Mouse (Mus musculus) hindbrain, embryonic 11.5 days (tissue): ENCODE measurements around the gene Osgep. TPM values are rescaled to one million over a fixed set of nuclear protein-coding genes. Genes with fewer than 3 reads are reported as not detected.
"Not testable (repeated sequence)": the region's sequence is repeated elsewhere in the genome, so short reads cannot be mapped to it uniquely, and the experiment has no call there.

Source experiments
- ATAC-seq: fragments of 200-750 bp; cut with Nextera tagmentation; 2 replicates; pipeline ENCODE4 v1.8.0; 2017; ENCODE audit warnings: mild to moderate bottlenecking, moderate TSS enrichment, moderate library complexity; ENCODE audit not compliant: low FRiP score
- DNase-seq: peaks from one replicate; pipeline ENCODE4 v3.0.0-alpha.2; 2015; ENCODE audit warnings: low spot score
- H3K27ac ChIP-seq: fragments of 300-500 bp; sonication (generic); 2 replicates; pipeline ENCODE4 v1.5.1; 2014; ENCODE audit warnings: mild to moderate bottlenecking, low read depth, low read length
- H3K27me3 ChIP-seq: fragments of 300-500 bp; sonication (generic); 2 replicates; pipeline ENCODE4 v1.6.1; 2014; ENCODE audit warnings: mild to moderate bottlenecking, low read length, moderate library complexity, mixed read lengths; ENCODE audit not compliant: control insufficient read depth, insufficient read depth
- H3K36me3 ChIP-seq: fragments of 300-500 bp; sonication (generic); 2 replicates; pipeline ENCODE4 v1.6.1; 2014; ENCODE audit warnings: mild to moderate bottlenecking, low read length, moderate library complexity, mixed read lengths; ENCODE audit not compliant: control insufficient read depth, insufficient read depth
- H3K4me1 ChIP-seq: fragments of 300-500 bp; sonication (generic); replicated peaks from 2 replicates; pipeline ENCODE4 v1.6.1; 2014; ENCODE audit warnings: low read length, mixed read lengths; ENCODE audit not compliant: control insufficient read depth, insufficient read depth
- H3K4me2 ChIP-seq: fragments of 300-500 bp; sonication (generic); replicated peaks from 2 replicates; pipeline ENCODE4 v1.6.1; 2014; ENCODE audit warnings: mild to moderate bottlenecking, low read depth, low read length
- H3K4me3 ChIP-seq: fragments of 300-500 bp; sonication (generic); 2 replicates; pipeline ENCODE4 v1.5.1; 2014; ENCODE audit warnings: low read depth, low read length
- H3K9ac ChIP-seq: fragments of 300-500 bp; sonication (generic); 2 replicates; pipeline ENCODE4 v1.6.1; 2014; ENCODE audit warnings: low read depth, low read length
- H3K9me3 ChIP-seq: fragments of 300-500 bp; sonication (generic); 2 replicates; pipeline ENCODE4 v1.6.1; 2016; ENCODE audit warnings: low read length; ENCODE audit not compliant: control insufficient read depth
- WGBS: fragments of 180-500 bp; shearing (Covaris S2); extraction: QIAGEN DNeasy Blood & Tissue Kit; methylation state at CpG from one replicate; pipeline ENCODE4 v1.1.7; 2014; 5-methylcytosine and 5-hydroxymethylcytosine counted together
- polyA plus RNA-seq: library from polyadenylated mRNA; unstranded; fragments of >200 nt; fragmentation: Nextera tagmentation; extraction: Ambion mirVana; gene quantifications from 2 replicates; pipeline ENCODE4 v1.2.1, GENCODE M21; 2014

Gene Osgep
- polyA plus RNA-seq, 1 experiment from 2014 or later = 146 TPM

DNA sequence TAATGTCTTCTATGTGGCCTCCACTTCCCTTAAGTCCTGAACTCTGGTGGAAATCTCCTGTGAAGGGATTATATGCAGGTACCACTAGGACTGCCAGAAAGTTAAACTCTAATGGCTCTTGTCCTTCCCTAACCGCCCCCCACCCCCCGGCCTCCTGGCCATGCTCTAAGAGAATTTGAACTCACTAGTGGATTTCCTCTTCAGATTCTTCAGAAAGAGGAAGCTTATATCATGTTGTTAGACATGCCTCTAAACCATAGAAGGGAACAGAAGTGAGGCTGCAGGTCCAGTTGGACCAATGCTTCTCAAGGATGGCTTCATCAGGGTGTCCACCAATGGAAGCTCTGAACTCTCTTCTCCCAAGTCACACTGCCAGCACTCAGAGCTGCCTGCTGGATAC, 26.7 kb downstream of the Osgep start:
- H3K4me1 ChIP-seq = not testable (repeated sequence)
- 92% methylated on average over 2 of the region's 2 CpGs for WGBS

GRCm38 (mm10) chr14:50897374-50897765, 27.3 kb downstream of the Osgep start, which contains the start of gene Klhl33:
Gene Klhl33 (minus strand): TSS chr14:50897507.
- H3K36me3 ChIP-seq = no peaks in the 10 kb centered on the region
- no peaks in the 10 kb centered on the region for H3K9me3 ChIP-seq
- H3K4me3 ChIP-seq = peak within 1 kb of the TSS; percentile 34
- ATAC-seq (no peak), DNase-seq (no peak)
- H3K4me2 ChIP-seq = peak within 1 kb of the TSS; percentile 65
- no peaks in the 10 kb centered on the region for H3K4me1 ChIP-seq
- peak within 1 kb of the TSS; percentile 52; the same call in 1 of the 2 replicates for H3K9ac ChIP-seq
- 57% methylated on average over 7 of the region's 7 CpGs for WGBS
- no peak within 1 kb of the TSS for H3K27ac ChIP-seq
- H3K27me3 ChIP-seq = no peaks in the 10 kb centered on the region; the same call in 1 of the 2 replicates

More for the DNA sequence above, 26.7 kb downstream of the Osgep start:
- not testable (repeated sequence) for H3K4me3 ChIP-seq, H3K36me3 ChIP-seq, H3K9me3 ChIP-seq, H3K27ac ChIP-seq, DNase-seq, H3K4me2 ChIP-seq, H3K27me3 ChIP-seq, H3K9ac ChIP-seq, ATAC-seq

GRCm38 (mm10) chr14:50896747-50897373, 27.8 kb downstream of the Osgep start:
- 21% methylated on average over 23 of the region's 23 CpGs for WGBS

DNA sequence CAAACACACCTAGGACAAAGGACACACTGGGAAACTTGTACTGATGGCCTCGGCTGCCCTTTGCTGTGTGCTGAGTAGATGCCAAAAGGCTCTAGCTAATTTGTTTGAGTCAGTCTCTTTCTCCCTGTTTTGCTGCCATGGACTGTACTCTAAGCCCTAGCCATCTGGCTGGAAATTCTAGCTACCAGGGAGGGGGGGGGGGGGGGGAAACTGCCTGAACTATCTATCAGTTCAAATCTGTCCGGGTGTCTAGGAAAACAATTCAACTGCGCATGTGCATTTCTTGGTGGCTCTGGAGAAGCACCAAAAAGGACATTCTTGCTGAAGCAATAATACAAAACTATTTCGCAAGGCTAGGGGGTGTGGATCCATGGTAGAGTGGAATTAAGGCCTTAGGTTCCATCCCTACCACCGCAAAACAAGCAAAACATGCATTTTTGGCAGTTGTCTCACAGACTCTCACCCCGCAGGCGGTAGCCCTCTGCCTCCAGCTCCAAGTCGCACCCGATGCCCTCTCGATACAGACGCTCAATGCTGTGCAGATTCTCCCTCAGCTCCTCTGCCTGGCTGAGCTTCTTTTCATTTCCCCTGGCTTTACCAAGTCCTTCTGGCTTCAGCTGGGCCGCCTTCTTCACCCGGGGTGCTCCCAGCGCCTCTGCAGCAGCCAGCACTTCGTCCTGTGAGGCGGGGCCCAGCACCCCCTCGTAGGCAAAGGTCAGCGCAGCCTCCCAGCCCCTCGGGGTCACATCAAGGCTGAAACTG, 28.5 kb downstream of the Osgep start:
- WGBS = 18% methylated on average over 19 of the region's 19 CpGs
- Histone ChIP-seq H3K9ac (peak overlapping the region; percentile 52; the same call in 1 of the 2 replicates), H3K27me3 (no peaks in the 10 kb centered on the region; the same call in 1 of the 2 replicates), H3K9me3 (no peaks in the 10 kb centered on the region), H3K4me1 (no peaks in the 10 kb centered on the region), H3K27ac (no peak overlapping the region), H3K36me3 (no peaks in the 10 kb centered on the region), H3K4me2 (peak overlapping the region; percentile 65), H3K4me3 (peak overlapping the region; percentile 34)
- ATAC-seq (peak; percentile 53; the same call in 1 of the 2 replicates), DNase-seq (peak; percentile 37)

More at GRCm38 (mm10) chr14:50896747-50897373, 27.8 kb downstream of the Osgep start:
- H3K4me3 ChIP-seq = peak overlapping the region; percentile 34
- H3K4me1 ChIP-seq = no peaks in the 10 kb centered on the region
- no peaks in the 10 kb centered on the region for H3K9me3 ChIP-seq
- no peaks in the 10 kb centered on the region; the same call in 1 of the 2 replicates for H3K27me3 ChIP-seq
- no peak overlapping the region for H3K27ac ChIP-seq
- H3K36me3 ChIP-seq = no peaks in the 10 kb centered on the region
- H3K9ac ChIP-seq = peak overlapping the region; percentile 52; the same call in 1 of the 2 replicates
- ATAC-seq (0 out of 2 replicates have a peak, but pooled peaks have one; percentile 39), DNase-seq (peak; percentile 34)
- peak overlapping the region; percentile 65 for H3K4me2 ChIP-seq

DNA sequence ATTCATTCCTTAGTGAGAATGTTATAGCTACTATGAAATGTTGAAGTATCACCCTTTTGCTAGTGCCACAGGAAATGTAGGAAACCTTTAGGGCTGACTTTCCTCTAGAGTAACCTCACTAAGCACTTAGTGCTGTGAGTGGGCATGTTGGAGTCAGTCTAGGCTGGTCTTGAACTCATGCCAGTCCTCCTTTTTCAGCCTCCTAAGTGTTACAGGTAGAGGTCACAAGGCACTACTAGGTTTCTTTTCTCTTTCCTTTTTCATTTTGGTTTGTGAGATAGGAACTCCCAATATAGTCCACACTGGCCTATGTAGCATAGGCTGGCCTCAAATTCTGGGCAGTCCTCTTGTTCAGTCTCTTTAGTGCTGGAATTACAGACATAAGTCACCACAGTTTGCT, 29.3 kb downstream of the Osgep start:
- no peak overlapping the region for H3K9ac ChIP-seq
- ATAC-seq (no peak), DNase-seq (no peak)
- H3K4me1 ChIP-seq = no peaks in the 10 kb centered on the region
- no peaks in the 10 kb centered on the region; the same call in 1 of the 2 replicates for H3K27me3 ChIP-seq
- no peak overlapping the region for H3K27ac ChIP-seq
- no peaks in the 10 kb centered on the region for H3K9me3 ChIP-seq
- no peak overlapping the region for H3K4me2 ChIP-seq
- H3K36me3 ChIP-seq = no peaks in the 10 kb centered on the region
- H3K4me3 ChIP-seq = no peak overlapping the region

DNA sequence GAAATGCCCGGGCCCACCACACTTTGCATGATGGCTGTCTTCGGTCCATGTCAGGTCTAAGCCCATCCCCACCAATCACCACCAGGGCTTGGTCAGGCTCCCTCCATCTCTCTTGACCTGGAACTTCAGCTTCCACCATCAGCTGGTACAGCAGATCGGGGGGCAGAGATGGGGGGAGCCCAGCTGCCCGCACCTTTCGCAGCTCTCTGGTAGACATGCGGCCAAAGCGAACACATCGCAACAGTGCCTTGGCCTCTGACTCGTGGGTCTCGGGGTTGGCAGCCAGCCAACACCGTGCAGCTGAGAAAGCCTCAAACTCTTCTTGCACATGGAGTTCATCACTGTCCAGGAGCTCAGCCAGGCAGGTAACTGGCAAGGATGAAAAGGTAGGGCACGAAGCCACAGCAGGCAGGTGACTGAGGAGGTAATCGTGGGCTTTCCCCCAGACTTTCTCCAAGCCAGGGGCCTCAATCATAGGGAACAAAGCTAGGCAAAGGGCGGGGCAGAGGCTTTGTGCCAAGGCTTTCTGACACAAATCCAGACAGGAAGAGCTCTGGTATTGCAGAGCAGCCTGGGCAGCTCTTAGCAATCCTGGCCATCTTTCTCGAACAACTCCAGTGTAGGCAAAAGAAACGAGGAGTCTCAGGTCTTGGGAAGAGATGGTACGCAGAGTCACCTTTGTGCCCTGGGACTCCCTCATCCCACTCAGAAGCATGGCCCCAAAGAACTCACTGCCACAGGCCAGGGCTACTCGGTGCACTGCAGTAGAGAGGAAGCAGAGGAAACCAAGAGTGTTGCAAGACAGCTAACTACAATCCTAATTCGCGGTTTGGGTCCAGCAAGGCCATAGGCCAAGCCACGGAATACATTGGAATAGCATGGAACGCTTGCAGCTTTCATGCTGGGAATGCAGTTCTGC, 31.9 kb downstream of the Osgep start:
- no peak overlapping the region for H3K4me3 ChIP-seq
- WGBS = 91% methylated on average over 22 of the region's 22 CpGs
- H3K4me2 ChIP-seq = no peak overlapping the region
- DNase-seq (no peak), ATAC-seq (no peak)
- no peaks in the 10 kb centered on the region for H3K9me3 ChIP-seq
- no peak overlapping the region for H3K27ac ChIP-seq
- no peaks in the 10 kb centered on the region for H3K4me1 ChIP-seq
- H3K9ac ChIP-seq = no peak overlapping the region
- H3K36me3 ChIP-seq = no peaks in the 10 kb centered on the region
- H3K27me3 ChIP-seq = no peaks in the 10 kb centered on the region; the same call in 1 of the 2 replicates

DNA sequence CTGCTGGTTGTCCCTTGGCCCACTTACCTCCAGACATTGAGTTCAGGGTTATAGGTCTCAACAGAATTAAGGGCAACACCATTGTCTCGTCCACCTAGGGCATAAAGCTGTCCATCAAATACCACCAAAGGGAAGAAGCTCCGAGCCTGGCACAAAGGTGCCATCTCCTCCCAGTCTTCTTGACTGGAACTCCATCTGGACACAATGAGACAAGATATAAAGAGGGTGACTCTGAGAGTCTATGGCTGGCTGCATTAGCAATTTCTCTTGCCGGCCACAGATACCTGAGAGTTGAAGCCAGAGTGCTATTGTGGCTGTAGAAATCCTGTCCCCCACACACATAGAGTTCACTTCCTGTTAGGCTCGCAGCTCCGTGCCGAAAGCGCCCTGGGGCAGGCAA, 32.6 kb downstream of the Osgep start:
- no peak for ATAC-seq

GRCm38 (mm10) chr14:50891621-50892020, 33.1 kb downstream of the Osgep start:
- Histone ChIP-seq H3K4me1 (no peaks in the 10 kb centered on the region), H3K9me3 (no peaks in the 10 kb centered on the region), H3K27ac (no peak overlapping the region), H3K36me3 (no peaks in the 10 kb centered on the region), H3K9ac (no peak overlapping the region), H3K27me3 (no peaks in the 10 kb centered on the region; the same call in 1 of the 2 replicates), H3K4me2 (no peak overlapping the region), H3K4me3 (no peak overlapping the region)
- ATAC-seq (no peak), DNase-seq (no peak)
- 95% methylated on average over 8 of the region's 8 CpGs for WGBS

More for the DNA sequence above, 32.6 kb downstream of the Osgep start:
- no peak overlapping the region for H3K4me2 ChIP-seq
- no peak overlapping the region for H3K9ac ChIP-seq
- H3K27ac ChIP-seq = no peak overlapping the region
- H3K27me3 ChIP-seq = no peaks in the 10 kb centered on the region; the same call in 1 of the 2 replicates
- 89% methylated on average over 7 of the region's 7 CpGs for WGBS
- DNase-seq = no peak
- H3K9me3 ChIP-seq = no peaks in the 10 kb centered on the region
- no peaks in the 10 kb centered on the region for H3K4me1 ChIP-seq
- no peak overlapping the region for H3K4me3 ChIP-seq
- no peaks in the 10 kb centered on the region for H3K36me3 ChIP-seq
